Mouse (Mus musculus) MEL-GATA-1-ER (cell line): Measurements from ENCODE around the gene Timp2.

Experiments
- DNase-seq: peaks from one replicate; pipeline ENCODE4 v3.0.0-alpha.2; 2012; ENCODE audit warnings: low read depth; ENCODE audit errors: extremely low read depth

Timp2 gene

GRCm38 (mm10) chr11:118295026-118295425 is 60.5 kb downstream of the Timp2 start:
- no peak for DNase-seq

- DNase-seq, result no peak
Observed at GRCm38 (mm10) chr11:118292671-118293070, 62.9 kb downstream of the Timp2 start.

GRCm38 (mm10) chr11:118289999-118290889 is 65.3 kb downstream of the Timp2 start, which contains the start of gene Usp36:
Usp36 (minus strand) TSS chr11:118290244.
- peak; percentile 98 for DNase-seq

- no peak for DNase-seq
Observed at GRCm38 (mm10) chr11:118289562-118289961, 66.0 kb downstream of the Timp2 start.

DNA sequence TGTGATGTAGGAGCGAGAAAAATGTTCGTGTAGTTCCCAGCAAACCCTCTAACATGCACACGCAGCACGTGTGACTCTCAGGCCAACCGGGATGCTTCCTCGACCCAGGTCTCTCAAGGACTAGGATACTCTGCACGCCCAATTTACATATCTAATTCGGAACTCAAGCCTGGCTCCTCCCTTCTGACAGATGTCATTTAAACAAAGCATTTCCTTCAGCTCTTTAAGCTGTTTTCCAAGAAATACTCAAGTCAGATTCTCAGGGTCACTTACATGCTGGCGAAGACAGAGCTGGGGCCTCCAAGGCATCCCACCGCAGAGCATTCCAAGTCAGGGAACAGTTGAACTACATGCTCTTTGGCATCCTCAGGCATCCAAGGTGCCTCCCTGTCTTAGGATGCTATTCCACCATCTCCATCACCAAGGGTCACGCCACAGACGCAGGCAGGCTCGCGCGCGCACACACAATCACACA is 66.5 kb downstream of the Timp2 start:
- DNase-seq, result peak; percentile 77

DNA sequence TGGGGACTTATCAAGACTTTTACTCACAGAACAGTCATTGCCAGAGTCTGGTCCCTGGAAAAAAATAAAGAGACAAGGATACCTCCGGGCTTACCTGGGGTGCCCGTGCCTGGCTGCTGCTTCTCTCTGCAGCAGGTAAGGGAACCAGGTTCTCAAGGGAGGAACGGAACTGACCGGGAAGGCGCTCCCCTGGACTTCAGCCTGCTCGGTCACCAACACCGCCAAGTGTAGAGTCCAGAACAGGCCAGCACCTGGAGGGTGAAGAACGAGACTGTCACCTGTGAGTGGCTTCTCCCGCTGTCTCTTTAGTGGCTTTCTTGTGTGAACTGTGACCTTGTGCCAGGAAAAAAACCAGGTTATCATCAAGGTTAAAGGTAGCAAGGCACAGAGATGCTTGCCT is 68.0 kb downstream of the Timp2 start:
- no peak for DNase-seq

GRCm38 (mm10) chr11:118286434-118286833 is 69.1 kb downstream of the Timp2 start:
- DNase-seq, result no peak

- DNase-seq, result no peak
Observed at GRCm38 (mm10) chr11:118285791-118286190, 69.7 kb downstream of the Timp2 start.

DNA sequence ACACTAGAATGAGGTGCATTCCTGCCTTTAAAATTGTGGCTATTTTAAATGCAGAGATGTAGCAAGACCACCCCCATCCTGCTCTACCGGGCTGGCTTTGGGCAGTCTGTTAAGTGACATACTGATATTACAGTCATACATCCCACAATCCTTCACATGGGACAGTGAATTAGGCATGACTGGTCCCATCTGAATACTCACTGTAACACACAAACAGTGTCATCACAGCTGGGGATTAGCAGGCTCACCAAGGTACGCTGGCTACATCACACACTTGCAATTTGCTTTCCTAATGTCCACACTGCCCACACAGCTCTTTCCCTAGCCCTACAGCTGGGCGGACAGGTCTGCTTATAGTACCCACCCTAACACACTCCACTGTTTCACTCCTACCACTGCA is 75.3 kb downstream of the Timp2 start:
- DNase-seq, result no peak

DNA sequence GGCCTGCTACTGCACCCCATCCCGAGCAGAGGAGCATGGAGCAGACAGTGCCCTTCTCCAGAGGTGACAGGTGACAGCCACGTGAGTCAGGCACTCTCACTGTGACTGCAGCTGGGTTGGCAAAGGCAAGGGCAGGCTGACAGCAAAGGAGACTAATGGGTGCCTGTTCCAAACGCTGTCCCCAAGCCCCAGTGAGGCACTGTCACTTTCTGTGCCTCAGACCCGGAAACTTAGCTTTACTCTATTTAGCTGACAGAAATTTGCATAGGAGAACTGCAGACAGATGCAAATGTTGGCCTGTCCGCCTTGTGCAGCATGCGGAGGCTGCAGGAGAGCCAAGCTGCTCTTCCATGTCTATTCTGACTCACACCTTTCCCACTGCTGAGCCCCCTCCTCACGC is 79.2 kb downstream of the Timp2 start:
- no peak for DNase-seq

GRCm38 (mm10) chr11:118275092-118275491 is 80.4 kb downstream of the Timp2 start:
- no peak for DNase-seq

DNA sequence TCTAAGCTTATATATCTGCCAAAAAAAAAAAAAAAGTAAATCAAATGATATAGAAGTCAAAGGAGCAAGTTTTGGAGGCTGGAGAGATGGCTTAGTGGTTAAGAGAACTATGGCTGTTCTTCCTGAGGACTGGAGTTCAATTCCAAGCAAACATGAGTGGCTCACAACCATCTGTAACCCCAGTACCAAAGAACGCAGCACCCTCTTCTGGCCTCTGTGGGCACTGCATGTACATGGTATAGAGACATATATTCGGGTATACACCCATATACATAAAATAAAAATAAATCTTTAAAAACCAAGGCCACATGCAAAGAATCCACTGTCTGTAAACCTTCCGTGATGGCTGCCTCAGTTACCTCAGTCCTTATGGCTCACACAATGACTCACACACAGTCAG is 85.7 kb downstream of the Timp2 start:
- DNase-seq, result peak; percentile 30

DNA sequence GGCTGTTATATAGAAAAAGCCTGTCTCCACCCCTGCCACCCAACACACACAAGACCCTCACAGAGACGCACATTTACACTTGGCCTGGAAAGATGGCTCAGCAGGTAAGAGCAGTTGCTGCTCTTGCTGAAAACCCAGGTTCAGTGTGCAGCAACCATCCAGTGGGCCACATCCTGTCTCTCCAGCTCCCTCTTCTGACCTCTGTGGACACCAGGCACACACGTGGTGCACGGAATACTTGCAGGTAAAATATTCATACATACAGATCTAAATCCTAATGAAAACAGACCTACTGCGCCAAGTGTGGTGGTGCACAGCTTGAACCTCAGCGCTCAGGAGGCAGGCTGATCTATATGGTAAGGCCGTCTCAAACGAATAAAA is 88.9 kb downstream of the Timp2 start:
- no peak for DNase-seq

DNA sequence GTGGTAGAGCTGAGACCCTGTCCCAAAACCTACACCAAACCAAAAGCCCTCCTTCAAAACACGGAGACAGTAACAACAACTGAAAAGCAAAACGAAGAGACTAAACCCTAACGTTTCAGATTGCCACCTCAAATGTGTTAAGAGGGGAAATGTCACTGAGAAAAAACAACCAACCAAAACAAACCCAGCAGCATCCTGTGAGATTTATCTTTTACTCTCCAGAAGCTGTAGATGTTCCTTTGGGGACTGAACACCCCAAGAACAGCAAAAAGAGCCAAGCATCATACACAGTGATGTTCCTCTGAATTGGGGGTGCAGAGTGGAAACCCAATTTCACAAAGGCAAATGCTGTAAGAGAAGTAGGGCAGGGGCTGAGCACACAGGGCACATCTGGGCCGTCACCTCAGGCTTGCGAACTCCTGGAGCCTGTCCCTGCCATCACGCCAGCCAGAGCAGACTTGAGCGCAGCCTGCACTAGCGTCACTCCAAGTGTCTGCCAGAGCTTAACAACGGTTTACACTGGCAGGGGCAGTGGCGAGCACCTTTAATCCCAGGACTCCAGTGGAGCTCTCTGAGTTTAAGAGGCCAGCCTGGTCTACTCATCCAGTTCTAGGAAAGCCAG is 89.4 kb downstream of the Timp2 start:
- DNase-seq, result no peak

GRCm38 (mm10) chr11:118265621-118266020 is 89.9 kb downstream of the Timp2 start:
- DNase-seq, result no peak

DNA sequence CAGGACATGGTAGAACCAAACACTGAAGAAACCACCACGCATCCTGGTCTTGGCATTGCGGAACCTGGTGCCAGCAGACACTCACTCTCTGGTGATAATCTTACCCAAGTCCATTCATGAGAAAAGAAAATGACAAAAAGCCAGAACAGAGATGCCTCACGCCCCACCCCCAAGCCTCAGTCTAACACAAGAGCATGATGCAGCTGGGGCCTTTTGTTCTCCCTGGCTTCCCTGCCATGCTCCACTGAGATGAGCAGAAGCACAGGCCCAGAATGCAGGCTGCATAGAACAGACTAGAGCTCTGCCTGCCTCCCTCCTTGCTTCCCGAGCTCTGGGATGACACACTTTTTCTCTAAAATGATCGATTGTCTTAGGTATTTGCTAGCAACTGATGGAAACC is 92.4 kb downstream of the Timp2 start:
- no peak for DNase-seq

GRCm38 (mm10) chr11:118260081-118260480 is 95.5 kb downstream of the Timp2 start:
- DNase-seq, result no peak

DNA sequence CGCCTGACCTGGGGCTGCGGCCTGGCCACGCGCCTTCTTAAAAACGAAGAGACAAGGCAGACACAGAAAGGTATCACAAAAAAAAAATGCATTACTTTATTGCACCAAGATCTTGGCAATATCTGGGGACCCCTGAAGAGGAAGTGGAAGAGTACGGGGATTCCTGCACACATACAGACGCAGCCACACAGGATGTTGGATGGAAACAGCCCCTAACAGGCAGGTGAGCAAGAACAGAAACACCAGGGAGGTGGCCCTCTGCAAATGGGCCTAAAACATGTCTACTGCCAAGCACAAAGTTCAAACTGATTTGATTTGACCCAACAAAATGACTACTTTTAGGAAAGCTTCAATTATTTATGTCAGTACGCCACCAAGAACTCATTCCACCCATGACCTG is 96.0 kb downstream of the Timp2 start:
- DNase-seq, result no peak

DNA sequence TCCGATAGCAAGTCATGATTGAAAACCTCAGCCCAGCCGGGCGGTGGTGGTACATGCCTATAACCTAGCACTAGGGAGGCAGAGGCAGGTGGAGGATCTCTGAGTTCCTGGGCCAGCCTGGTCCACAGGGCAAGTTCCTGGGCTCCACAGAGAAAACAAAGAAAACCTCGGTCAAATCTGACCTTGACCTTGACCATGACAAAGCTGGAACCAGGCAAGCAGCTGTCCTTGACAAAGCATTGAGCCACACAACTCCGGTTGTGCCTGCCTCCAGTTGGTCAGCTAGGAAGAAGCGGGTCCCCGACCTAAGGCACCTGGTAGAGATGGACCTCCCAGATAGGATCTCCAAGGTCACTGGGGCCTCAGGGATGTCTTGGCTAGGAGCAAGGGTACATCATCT is 99.2 kb downstream of the Timp2 start:
- DNase-seq, result no peak

GRCm38 (mm10) chr11:118254159-118254951 is 101.2 kb downstream of the Timp2 start:
- peak; percentile 50 for DNase-seq

DNA sequence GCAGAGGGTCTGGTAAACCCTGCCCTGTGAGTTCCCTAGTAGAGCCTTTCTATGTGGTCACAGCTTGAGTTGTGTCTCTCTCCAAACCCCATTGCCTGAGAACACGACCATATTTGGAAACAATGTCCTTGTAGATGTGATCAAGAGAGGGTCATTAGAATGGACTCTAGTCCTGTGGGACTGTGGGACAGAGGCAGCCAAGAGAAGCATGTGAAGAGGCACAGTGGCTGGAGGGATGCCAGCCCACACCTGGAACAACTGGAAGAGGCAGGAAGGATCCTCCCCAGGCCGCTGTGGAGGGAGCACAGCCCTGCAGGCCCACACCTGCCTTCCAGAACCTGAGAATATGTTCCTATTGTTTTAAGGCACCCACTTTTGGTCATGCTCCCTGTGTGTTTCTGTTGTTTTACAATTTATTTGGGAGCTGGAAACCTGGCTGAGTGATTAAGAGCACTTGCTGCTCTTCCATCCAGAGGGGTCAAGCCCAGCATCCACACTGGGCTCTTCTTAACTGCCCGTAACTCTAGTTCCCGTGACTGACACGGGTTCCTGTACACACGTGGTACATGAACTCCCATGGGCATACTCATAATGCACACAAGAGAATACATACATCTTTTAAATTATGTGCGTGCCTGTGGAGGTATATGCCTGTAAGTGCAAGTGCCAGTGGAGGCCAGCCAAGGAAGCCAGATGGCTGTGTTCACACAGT is 101.9 kb downstream of the Timp2 start:
- no peak for DNase-seq
